Mouse (Mus musculus) C2C12 (cell line): Measurements from ENCODE around the gene Lefty1. TPM values are rescaled to one million over a fixed set of nuclear protein-coding genes. Genes with fewer than 3 reads are reported as not detected.

Source experiments
- H3K27me3 ChIP-seq: one replicate; pipeline ENCODE4 v1.6.1; 2011; ENCODE audit not compliant: control insufficient read depth, insufficient read depth, insufficient read length
- H3K36me3 ChIP-seq: one replicate; pipeline ENCODE4 v1.6.1; 2011; ENCODE audit not compliant: control insufficient read depth, insufficient read depth
- H3K4me3 ChIP-seq: one replicate; pipeline ENCODE4 v1.5.1; 2011; ENCODE audit warnings: mild to moderate bottlenecking, control low read depth; ENCODE audit not compliant: poor library complexity, insufficient read depth, severe bottlenecking
- H3K79me2 ChIP-seq: one replicate; pipeline ENCODE4 v1.6.1; 2011; ENCODE audit not compliant: control insufficient read depth, insufficient read depth
- H3K79me3 ChIP-seq: one replicate; pipeline ENCODE4 v1.6.1; 2011; ENCODE audit warnings: low read depth, control low read depth
- H3ac ChIP-seq: one replicate; pipeline ENCODE3; 2011; ENCODE audit warnings: low read depth; ENCODE audit not compliant: control insufficient read depth, insufficient read length
- CEBPB ChIP-seq: IDR thresholded peaks from one replicate; pipeline ENCODE4 v1.6.1; 2011; ENCODE audit warnings: low read depth, mild to moderate bottlenecking, control low read depth, moderate library complexity
- CTCF ChIP-seq: IDR thresholded peaks from one replicate; pipeline ENCODE4 v1.5.1; 2011; ENCODE audit not compliant: control insufficient read depth, insufficient read depth, insufficient read length
- FOSL1 ChIP-seq: IDR thresholded peaks from one replicate; pipeline ENCODE4 v1.8.0; 2011; ENCODE audit warnings: mild to moderate bottlenecking, low read length; ENCODE audit not compliant: poor library complexity, insufficient read depth, severe bottlenecking
- MAX ChIP-seq: IDR thresholded peaks from one replicate; pipeline ENCODE4 v1.6.1; 2011; ENCODE audit warnings: mild to moderate bottlenecking, control low read depth
- MYOD1 ChIP-seq: IDR thresholded peaks from one replicate; pipeline ENCODE4 v1.6.1; 2011; ENCODE audit warnings: low read depth; ENCODE audit not compliant: control insufficient read depth, insufficient read length
- MYOG ChIP-seq: IDR thresholded peaks from one replicate; pipeline ENCODE4 v1.6.1; 2011; ENCODE audit not compliant: control insufficient read depth, insufficient read length; ENCODE audit errors: extremely low read depth
- USF1 ChIP-seq: IDR thresholded peaks from one replicate; pipeline ENCODE4 v1.6.1; 2011; ENCODE audit warnings: low read depth, mild to moderate bottlenecking, control low read depth, moderate library complexity
- polyA plus RNA-seq: library from polyadenylated mRNA; unstranded; fragments of >200 nt; fragmentation: generic; extraction: Trizol; gene quantifications from one replicate; pipeline ENCODE4 v1.2.1, GENCODE M21; 2012; ENCODE audit warnings: missing spikeins

Gene Lefty1
- polyA plus RNA-seq, 1 experiment, result 2.1 TPM

DNA sequence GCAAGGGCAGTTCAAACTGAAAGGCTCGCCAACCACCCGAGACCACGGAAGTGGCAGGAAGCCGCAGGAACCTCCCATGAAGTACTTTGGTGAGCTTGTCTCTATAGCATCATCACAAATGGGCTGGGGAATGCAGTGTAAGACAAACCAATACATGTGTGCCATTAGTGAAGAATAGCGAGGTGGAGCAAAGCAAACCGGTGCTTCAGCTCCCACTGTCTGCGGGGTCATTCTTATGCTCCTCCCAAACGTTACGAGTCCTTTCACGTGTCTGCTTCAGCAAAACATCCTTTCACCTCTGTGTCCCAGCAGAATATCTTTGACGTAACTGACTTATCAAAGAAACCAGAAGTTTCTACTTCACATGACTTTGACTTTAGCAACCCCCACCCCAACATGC lies 18.4 kb upstream of the Lefty1 start:
- TF ChIP-seq FOSL1, result no peak
- TF ChIP-seq MAX, result no peak
- TF ChIP-seq USF1, result no peak
- TF ChIP-seq CEBPB, result no peak
- no peak for TF ChIP-seq CTCF
- no peak for TF ChIP-seq MYOG
- TF ChIP-seq MYOD1, result no peak
- Histone ChIP-seq H3K27me3 (no peaks in the 10 kb centered on the region), H3ac (no peak overlapping the region), H3K36me3 (no peaks in the 10 kb centered on the region), H3K79me3 (no peaks in the 10 kb centered on the region), H3K4me3 (no peak overlapping the region), H3K79me2 (no peaks in the 10 kb centered on the region)

DNA sequence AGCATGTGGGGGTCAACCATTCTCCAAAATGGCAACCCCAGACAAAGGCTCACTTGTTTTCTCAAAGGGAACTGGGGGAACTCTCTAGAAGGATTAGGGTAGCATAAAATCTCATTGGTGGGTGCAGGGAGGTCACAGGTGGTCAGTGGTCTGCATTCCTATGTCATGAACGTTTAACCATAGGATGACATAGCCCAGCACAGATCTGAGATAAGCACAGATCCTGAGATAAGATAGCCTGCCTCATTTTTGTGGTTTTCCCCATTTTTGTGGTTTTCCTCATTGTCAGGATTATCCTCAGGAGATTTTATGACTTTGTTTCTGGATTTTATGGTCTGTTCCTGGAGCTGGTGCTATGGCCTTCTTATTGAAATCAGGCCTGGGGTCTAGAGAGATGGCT lies 17.8 kb upstream of the Lefty1 start:
- Histone ChIP-seq H3K36me3 (no peaks in the 10 kb centered on the region), H3ac (no peak overlapping the region), H3K4me3 (no peak overlapping the region), H3K79me2 (no peaks in the 10 kb centered on the region), H3K79me3 (no peaks in the 10 kb centered on the region), H3K27me3 (no peaks in the 10 kb centered on the region)
- TF ChIP-seq CEBPB (no peak), MYOD1 (peak; percentile 64), MYOG (no peak), FOSL1 (no peak)

DNA sequence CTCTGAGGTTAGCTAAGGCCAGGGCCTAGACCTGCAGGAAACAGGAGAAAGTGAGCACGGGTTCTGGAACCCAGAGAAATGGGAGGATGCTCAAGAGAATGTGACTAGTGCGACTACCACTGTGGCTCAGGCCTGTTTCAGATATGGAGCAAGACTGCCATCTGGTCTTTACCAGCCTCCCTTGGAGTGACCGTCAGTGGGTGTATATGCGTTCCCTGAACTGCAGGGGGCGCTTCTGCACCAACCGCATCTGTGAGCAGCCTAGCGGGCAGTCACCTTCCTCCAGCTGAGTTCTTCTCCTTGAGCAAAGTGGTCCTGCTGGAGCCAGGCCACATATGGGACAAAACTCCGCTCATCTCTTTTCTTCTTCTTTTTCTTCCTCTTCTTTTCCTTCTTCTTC lies 15.1 kb upstream of the Lefty1 start:
- H3K4me3 ChIP-seq, result no peak overlapping the region
- TF ChIP-seq CTCF, result peak; percentile 34
- no peak for TF ChIP-seq USF1
- no peak overlapping the region for H3ac ChIP-seq
- H3K79me3 ChIP-seq, result no peaks in the 10 kb centered on the region
- H3K79me2 ChIP-seq, result no peaks in the 10 kb centered on the region
- no peaks in the 10 kb centered on the region for H3K27me3 ChIP-seq
- H3K36me3 ChIP-seq, result no peaks in the 10 kb centered on the region

- Histone ChIP-seq H3K4me3 (no peak overlapping the region), H3ac (no peak overlapping the region), H3K79me3 (no peaks in the 10 kb centered on the region), H3K79me2 (no peaks in the 10 kb centered on the region), H3K27me3 (no peaks in the 10 kb centered on the region), H3K36me3 (no peaks in the 10 kb centered on the region)
- TF ChIP-seq MYOG, result no peak
These were observed 12.4 kb upstream of the Lefty1 start for GRCm38 (mm10) chr1:180922273-180923048.

GRCm38 (mm10) chr1:180924737-180925136 lies 10.1 kb upstream of the Lefty1 start:
- Histone ChIP-seq H3K79me3 (no peaks in the 10 kb centered on the region), H3K79me2 (no peaks in the 10 kb centered on the region), H3K4me3 (no peak overlapping the region), H3ac (no peak overlapping the region), H3K27me3 (no peaks in the 10 kb centered on the region), H3K36me3 (no peaks in the 10 kb centered on the region)
- no peak for TF ChIP-seq CEBPB
- no peak for TF ChIP-seq USF1
- TF ChIP-seq MYOG, result no peak
- TF ChIP-seq FOSL1, result no peak
- no peak for TF ChIP-seq MYOD1
- no peak for TF ChIP-seq MAX
- TF ChIP-seq CTCF, result no peak

- H3ac ChIP-seq, result no peak overlapping the region
- H3K79me3 ChIP-seq, result no peaks in the 10 kb centered on the region
- no peaks in the 10 kb centered on the region for H3K27me3 ChIP-seq
- H3K36me3 ChIP-seq, result no peaks in the 10 kb centered on the region
- TF ChIP-seq CTCF (no peak), MAX (no peak), CEBPB (no peak)
- no peaks in the 10 kb centered on the region for H3K79me2 ChIP-seq
- no peak overlapping the region for H3K4me3 ChIP-seq
These were observed 8.5 kb upstream of the Lefty1 start for GRCm38 (mm10) chr1:180926286-180926685.
